Mouse (Mus musculus): ENCODE data around the gene Herc1.

The Herc1 gene

GRCm38 (mm10) chr9:66542785-66543184 lies 192.5 kb downstream of the Herc1 start:
- DNase-seq, result no peak

Data from heart, adult 11 months (tissue).